Mouse (Mus musculus) gastrocnemius, postnatal 36 days (tissue): Measurements from ENCODE around the gene Egfem1. TPM values are rescaled to one million over a fixed set of nuclear protein-coding genes. Genes with fewer than 3 reads are reported as not detected.

Source experiments
- DNase-seq, 2 experiments: peaks; one replicate each; pipeline ENCODE4 v3.0.0; 2022
- intact Hi-C: fragments of 180-260 bp; cut with DNase I; formaldehyde crosslinking; loops from one replicate; pipeline ENCODE4 v1.15.1; 2025
- microRNA-seq, 2 experiments: library from miRNA; unstranded; fragments of <30 nt; microRNA quantifications; one replicate each; pipeline ENCODE4 v1.2.0; 2021
- total RNA-seq, 2 experiments: library from RNA; stranded (reverse); gene quantifications; 2 replicates each; pipeline ENCODE4 v1.2.3; 2021

Gene Egfem1
- total RNA-seq, 2 experiments from 2014 or later = not detected

GRCm38 (mm10) chr3:29734251-29734650 is 652.4 kb downstream of the Egfem1 start:
- no peak for DNase-seq
- intact Hi-C loops = no loop called here

GRCm38 (mm10) chr3:29739292-29739691 is 657.5 kb downstream of the Egfem1 start:
- intact Hi-C loops = no loop called here

More at GRCm38 (mm10) chr3:29739292-29739691, 657.5 kb downstream of the Egfem1 start:
- DNase-seq = no peak

Small RNAs within 50 kb of the gene (microRNA-seq; reads per million reads assigned to microRNA genes)
- gene Mir21b (0 reads per million in 2 experiments), gene Mir551b (0 to 0.74 reads per million in 2 experiments)

Other genes with a start within 250 kb of the Egfem1 start
- gene Gm1527, start 189.4 kb upstream of the Egfem1 start, total RNA-seq = not detected